Mouse (Mus musculus) layer of hippocampus, adult 11-12 months (tissue): ENCODE measurements around the gene Fmo9.

ENCODE experiments used
- DNase-seq: peaks from one replicate; pipeline ENCODE4 v3.0.0; 2022; ENCODE audit warnings: low spot score

The Fmo9 gene

GRCm38 (mm10) chr1:166681745-166682144, at the start of gene Fmo9:
Fmo9 (minus strand) TSS chr1:166681845.
- DNase-seq: no peak

GRCm38 (mm10) chr1:166730886-166731285, 49.2 kb upstream of the Fmo9 start:
- DNase-seq: no peak

GRCm38 (mm10) chr1:166730215-166730614, 48.6 kb upstream of the Fmo9 start:
- no peak for DNase-seq

- no peak for DNase-seq
Observed at GRCm38 (mm10) chr1:166710861-166711260, 29.2 kb upstream of the Fmo9 start.

DNA sequence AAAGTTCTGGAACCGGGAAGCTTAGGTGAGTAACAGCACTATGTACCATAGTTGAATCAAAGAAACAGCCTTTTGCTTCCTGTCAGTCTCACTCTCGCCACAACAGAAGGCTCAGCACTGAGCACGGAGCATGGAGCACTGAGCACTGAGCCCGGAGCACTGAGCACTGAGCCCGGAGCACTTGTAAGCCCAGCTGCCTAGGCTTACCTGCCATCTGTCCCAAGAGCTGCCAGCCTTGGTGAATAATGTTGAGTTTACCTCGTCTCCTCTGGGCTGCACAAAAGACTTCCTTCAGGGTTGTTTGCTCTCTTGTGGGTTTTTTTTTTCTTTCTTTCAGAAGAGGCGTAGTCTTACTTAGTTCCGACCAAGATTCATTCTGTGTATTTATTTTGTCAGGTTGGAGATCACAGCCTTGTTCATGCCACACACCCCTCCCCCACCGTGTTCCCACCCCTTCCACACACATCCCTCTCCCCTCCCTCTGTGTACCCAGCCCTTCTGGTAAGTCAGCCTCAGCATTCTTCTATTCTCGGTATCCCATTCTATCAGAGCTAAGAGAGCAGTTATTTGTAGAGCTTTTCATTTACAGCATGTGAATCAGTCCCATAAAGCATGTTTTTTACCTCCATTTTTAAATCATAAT, 20.7 kb upstream of the Fmo9 start:
- DNase-seq: no peak

GRCm38 (mm10) chr1:166669264-166669663, 12.4 kb downstream of the Fmo9 start:
- DNase-seq: no peak

GRCm38 (mm10) chr1:166660800-166661199, 20.8 kb downstream of the Fmo9 start:
- DNase-seq: no peak

GRCm38 (mm10) chr1:166647593-166647992, 34.1 kb downstream of the Fmo9 start, which contains the start of gene Gm4847:
Gm4847 (minus strand) TSS chr1:166647693.
- DNase-seq: no peak
